Mouse (Mus musculus) stomach, embryonic 15.5 days (tissue): ENCODE results near the gene Slc22a4. TPM values are rescaled to one million over a fixed set of nuclear protein-coding genes. Genes with fewer than 3 reads are reported as not detected.

Experiments used
- ATAC-seq: fragments of 200-750 bp; cut with Nextera tagmentation; 2 replicates; pipeline ENCODE4 v1.8.0; 2017; ENCODE audit warnings: low read depth, moderate number of reproducible peaks, moderate TSS enrichment; ENCODE audit not compliant: insufficient read depth, low FRiP score
- H3K27ac ChIP-seq: fragments of 300-500 bp; sonication (generic); 2 replicates; pipeline ENCODE4 v1.5.1; 2015; ENCODE audit warnings: mild to moderate bottlenecking, inconsistent platforms
- H3K27me3 ChIP-seq: fragments of 300-500 bp; sonication (generic); replicated peaks from 2 replicates; pipeline ENCODE4 v1.6.1; 2015; ENCODE audit warnings: inconsistent platforms
- H3K36me3 ChIP-seq: fragments of 300-500 bp; sonication (generic); 2 replicates; pipeline ENCODE4 v1.6.1; 2015; ENCODE audit warnings: inconsistent platforms
- H3K4me1 ChIP-seq: fragments of 300-500 bp; sonication (generic); 2 replicates; pipeline ENCODE4 v1.6.1; 2015; ENCODE audit warnings: inconsistent platforms
- H3K4me2 ChIP-seq: fragments of 300-500 bp; sonication (generic); 2 replicates; pipeline ENCODE4 v1.6.1; 2015; ENCODE audit warnings: mild to moderate bottlenecking, inconsistent platforms
- H3K4me3 ChIP-seq: fragments of 300-500 bp; sonication (generic); replicated peaks from 2 replicates; pipeline ENCODE4 v1.5.1; 2015; ENCODE audit warnings: inconsistent platforms
- H3K9ac ChIP-seq: fragments of 300-500 bp; sonication (generic); 2 replicates; pipeline ENCODE4 v1.6.1; 2015; ENCODE audit warnings: inconsistent platforms
- H3K9me3 ChIP-seq: fragments of 300-500 bp; sonication (generic); 2 replicates; pipeline ENCODE4 v1.6.1; 2016; ENCODE audit warnings: inconsistent platforms
- WGBS: fragments of 180-500 bp; shearing (Covaris S2); methylation state at CpG from one replicate; pipeline ENCODE4 v1.1.7; 2015; 5-methylcytosine and 5-hydroxymethylcytosine counted together
- polyA plus RNA-seq: library from polyadenylated mRNA; unstranded; fragments of >200 nt; fragmentation: Nextera tagmentation; extraction: Ambion mirVana; gene quantifications from 2 replicates; pipeline ENCODE4 v1.2.1, GENCODE M21; 2015

The Slc22a4 gene
- 2.0 and 3.0 TPM in 2 replicates for polyA plus RNA-seq

DNA sequence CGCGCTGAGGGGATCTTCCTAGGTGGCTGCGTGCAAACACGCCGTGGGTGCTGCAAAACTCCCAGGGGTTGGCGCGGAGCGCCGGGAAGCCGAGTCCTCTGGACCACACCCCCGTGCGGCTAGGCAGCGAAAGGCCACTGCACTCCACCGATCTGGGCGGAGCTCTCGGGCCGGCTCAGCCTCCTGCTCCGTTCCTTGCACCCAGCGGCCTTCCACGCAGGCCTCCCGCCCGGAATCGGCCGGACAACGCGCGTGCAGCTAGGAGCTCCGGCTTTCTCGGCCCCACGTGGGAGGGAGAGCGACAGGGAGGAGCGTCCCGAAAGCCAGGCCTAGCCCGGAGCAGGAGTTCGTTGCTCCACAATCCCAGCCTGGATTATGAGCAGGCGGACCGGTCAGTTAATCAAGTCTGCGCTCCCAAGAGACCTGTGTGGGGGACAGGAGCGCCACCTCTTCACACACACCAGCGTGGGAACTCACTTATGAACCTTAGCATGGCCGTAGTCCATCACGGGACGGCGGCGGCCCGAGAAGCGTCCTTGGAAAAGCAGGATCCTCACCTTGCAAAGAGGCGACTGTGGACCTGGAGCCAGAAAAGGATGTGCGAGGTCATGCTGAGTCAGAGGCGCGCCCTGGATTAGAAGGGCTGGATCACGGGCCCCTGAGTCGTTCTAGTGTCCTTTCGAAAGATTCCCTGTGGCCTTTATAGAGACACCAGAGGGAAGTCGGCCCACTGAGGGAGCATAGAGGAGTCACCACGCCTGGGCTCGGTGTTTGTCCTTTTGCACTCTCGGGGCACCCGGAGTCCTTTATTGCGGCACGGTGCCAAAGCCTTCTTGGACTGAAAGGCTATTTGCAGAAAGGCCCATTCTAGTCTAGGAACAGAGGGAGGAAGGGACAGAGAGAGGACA, at the start of gene Slc22a4:
Gene Slc22a4, minus strand, starts transcription at position 47 of the 908 bp plus-strand sequence.
- Histone ChIP-seq H3K27ac (no peak within 1 kb of the TSS), H3K27me3 (peaks cover 12% of the 10 kb centered on the region; the same call in 1 of the 2 replicates), H3K36me3 (no peaks in the 10 kb centered on the region), H3K4me3 (peak within 1 kb of the TSS; percentile 48), H3K4me2 (peak within 1 kb of the TSS; percentile 78), H3K9ac (peak within 1 kb of the TSS; percentile 4; the same call in 1 of the 2 replicates), H3K4me1 (peaks cover 7% of the 10 kb centered on the region), H3K9me3 (no peaks in the 10 kb centered on the region)
- peak; percentile 89 for ATAC-seq
- 4% methylated on average over 61 of the region's 61 CpGs for WGBS

DNA sequence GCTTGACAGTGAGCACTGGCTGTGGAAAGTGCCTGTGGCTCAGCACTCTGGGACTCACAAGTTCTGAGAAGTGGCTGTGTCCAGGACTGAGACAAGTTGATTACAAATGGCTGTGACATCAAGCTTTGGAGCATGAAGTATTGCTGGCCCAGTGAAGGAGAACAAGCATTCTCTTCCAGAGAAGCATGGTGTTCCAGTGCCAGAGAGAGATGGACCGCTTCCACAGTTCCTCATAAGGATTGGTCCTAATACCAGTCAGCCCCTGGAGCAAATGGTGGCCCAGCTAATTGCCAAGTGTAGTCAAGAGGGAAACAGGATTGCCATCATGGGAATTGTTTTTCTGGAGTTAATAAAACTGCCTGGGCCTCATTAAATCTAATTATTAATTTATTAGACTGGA, 48.2 kb upstream of the Slc22a4 start:
- no peaks in the 10 kb centered on the region for H3K9me3 ChIP-seq
- H3K27ac ChIP-seq = no peak overlapping the region
- WGBS = 94% methylated on average over 1 of the region's 1 CpGs
- no peaks in the 10 kb centered on the region for H3K36me3 ChIP-seq
- H3K27me3 ChIP-seq = no peaks in the 10 kb centered on the region; the same call in 1 of the 2 replicates
- no peak overlapping the region for H3K4me2 ChIP-seq
- no peak for ATAC-seq
- H3K4me1 ChIP-seq = peaks cover 13% of the 10 kb centered on the region; the same call in 1 of the 2 replicates
- no peak overlapping the region for H3K9ac ChIP-seq
- no peak overlapping the region for H3K4me3 ChIP-seq

DNA sequence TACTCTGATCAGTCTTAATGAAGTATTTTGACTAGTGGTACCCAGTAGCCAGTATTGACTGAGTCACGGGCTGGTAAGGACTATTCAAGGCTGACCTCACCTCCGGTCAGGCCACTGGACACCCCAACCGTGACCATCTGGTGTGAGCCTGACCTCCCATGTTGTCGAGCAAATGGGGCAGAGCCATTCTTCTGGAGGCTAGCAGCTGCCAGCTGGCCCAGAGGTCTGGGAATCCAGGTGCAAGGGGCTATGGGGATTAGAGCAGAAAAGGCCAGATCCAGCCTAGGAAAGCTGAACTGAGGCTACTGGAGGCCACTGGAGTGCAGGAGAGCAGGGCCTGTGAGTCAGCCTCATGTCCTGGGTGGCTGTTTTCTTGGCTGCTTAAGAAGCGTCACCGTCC, 47.5 kb upstream of the Slc22a4 start:
- WGBS = 78% methylated on average over 6 of the region's 6 CpGs
- no peaks in the 10 kb centered on the region for H3K9me3 ChIP-seq
- H3K9ac ChIP-seq = no peak overlapping the region
- H3K4me3 ChIP-seq = no peak overlapping the region
- no peak overlapping the region for H3K4me2 ChIP-seq
- H3K27ac ChIP-seq = no peak overlapping the region
- no peak for ATAC-seq
- no peaks in the 10 kb centered on the region; the same call in 1 of the 2 replicates for H3K27me3 ChIP-seq
- no peaks in the 10 kb centered on the region for H3K36me3 ChIP-seq
- peaks cover 13% of the 10 kb centered on the region; the same call in 1 of the 2 replicates for H3K4me1 ChIP-seq

DNA sequence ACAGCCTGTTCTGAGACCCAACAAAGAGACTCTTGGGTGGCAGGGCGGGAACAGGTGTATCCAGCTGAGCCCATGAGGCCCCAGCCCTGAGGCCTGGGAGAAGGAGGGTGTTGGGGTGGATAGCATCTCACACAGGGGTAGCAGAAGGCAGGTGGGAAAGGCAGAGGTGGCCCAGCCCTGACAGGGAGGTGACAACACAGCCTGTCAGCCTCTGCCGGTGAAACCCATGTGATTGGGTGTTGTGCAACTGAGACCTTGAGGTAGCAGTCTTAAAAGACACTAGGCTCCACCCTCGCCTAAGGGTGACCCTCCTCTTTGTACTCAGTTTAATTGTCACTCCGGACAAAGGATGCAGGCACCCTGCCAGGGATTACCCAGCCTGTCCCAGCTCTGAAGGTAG, 45.4 kb upstream of the Slc22a4 start:
- Histone ChIP-seq H3K27me3 (no peaks in the 10 kb centered on the region; the same call in 1 of the 2 replicates), H3K36me3 (no peaks in the 10 kb centered on the region), H3K4me3 (no peak overlapping the region), H3K4me2 (no peak overlapping the region; the same call in 1 of the 2 replicates), H3K4me1 (peaks cover 20% of the 10 kb centered on the region; the same call in 1 of the 2 replicates), H3K9me3 (no peaks in the 10 kb centered on the region), H3K9ac (no peak overlapping the region), H3K27ac (no peak overlapping the region)
- WGBS = 43% methylated on average over 4 of the region's 4 CpGs
- peak; percentile 19; the same call in 1 of the 2 replicates for ATAC-seq

DNA sequence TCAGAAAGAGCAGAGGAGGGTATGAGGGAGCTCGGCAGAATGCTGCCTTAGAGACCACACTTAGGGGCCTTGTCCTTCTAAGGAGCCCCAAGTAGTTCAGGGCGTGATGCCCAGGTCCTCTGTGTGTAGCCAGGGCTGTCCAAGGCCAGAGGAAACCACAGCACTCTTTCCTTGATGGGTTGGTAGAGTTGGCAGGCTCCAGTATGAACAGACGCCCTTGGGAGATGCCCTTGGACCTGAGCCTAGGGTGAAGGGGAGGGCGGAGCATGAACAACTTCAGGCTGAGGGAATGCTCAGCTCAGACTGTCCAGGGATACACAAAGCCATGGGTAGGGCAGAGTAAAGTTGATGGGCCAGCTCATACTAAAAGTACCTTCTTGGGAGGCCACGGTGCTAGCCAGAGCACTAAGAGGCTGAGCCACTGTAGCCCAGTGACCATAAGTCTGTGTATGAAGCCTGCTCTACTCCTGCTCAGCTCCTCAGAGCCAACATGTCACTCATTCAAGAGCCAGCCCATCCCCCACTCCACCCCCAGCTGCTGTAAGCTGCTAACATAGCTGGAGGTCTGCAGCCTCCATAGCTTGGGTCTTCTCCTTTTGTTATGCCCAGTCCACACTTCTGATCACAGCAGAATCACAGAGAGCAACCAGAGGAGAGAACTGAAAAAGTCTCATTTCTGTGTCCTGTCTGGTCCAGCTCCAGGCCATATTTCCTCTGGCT, 44.0 kb upstream of the Slc22a4 start:
- Histone ChIP-seq H3K27ac (no peak overlapping the region), H3K4me3 (no peak overlapping the region), H3K36me3 (no peaks in the 10 kb centered on the region), H3K27me3 (no peaks in the 10 kb centered on the region; the same call in 1 of the 2 replicates), H3K9ac (no peak overlapping the region), H3K4me1 (peaks cover 34% of the 10 kb centered on the region), H3K9me3 (no peaks in the 10 kb centered on the region), H3K4me2 (no peak overlapping the region)
- 81% methylated on average over 5 of the region's 5 CpGs for WGBS
- ATAC-seq = no peak

DNA sequence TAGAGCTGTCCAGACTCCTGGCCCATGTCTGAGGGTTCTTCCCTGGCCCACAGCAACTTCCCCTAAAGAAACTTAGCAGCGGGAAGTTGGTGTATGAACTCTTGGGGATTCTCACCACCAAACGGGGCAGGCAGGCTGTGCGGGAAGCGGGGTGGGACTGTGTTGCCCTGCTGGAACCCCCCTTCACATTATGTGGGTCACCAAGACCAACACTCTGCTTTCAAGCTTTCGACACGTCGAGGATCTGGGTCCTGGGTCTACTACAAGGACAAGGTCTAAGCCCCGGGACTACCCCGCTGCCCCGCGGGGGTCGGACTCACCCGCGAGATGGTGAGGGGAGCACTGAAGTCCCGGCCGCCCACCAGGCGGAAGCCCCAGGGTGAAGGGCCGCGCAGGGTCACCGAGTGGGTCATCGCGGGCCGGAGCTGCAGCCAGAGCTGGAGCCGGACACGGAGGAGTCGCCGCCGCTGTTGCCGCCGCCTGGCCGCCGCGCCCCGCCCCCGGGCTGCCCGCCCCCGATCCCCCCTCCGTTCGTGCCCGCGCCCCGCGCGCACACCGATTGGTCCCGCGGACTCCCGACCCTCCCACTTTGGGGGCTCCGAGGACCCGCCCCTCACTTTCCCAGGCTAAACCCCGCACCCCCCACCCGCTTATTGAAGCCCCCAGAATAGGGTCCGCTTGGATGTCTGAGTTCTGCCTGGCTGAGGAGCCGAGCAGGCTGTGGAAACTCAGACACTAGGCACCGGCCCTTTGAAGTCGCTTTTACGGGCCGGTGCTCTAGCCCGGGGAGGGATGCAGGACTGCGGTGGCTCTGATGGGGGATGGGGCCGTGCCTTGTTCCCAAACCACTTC, 40.9 kb upstream of the Slc22a4 start, which contains the start of gene Pdlim4:
Gene Pdlim4, minus strand, starts transcription at position 495 of the 852 bp plus-strand sequence.
- peak; percentile 36; the same call in 1 of the 2 replicates for ATAC-seq
- H3K4me2 ChIP-seq = peak within 1 kb of the TSS; percentile 86
- H3K27ac ChIP-seq = peak within 1 kb of the TSS; percentile 75
- H3K4me3 ChIP-seq = peak within 1 kb of the TSS; percentile 62
- H3K36me3 ChIP-seq = no peaks in the 10 kb centered on the region
- peaks cover 48% of the 10 kb centered on the region for H3K4me1 ChIP-seq
- no peaks in the 10 kb centered on the region for H3K9me3 ChIP-seq
- H3K27me3 ChIP-seq = no peaks in the 10 kb centered on the region; the same call in 1 of the 2 replicates
- H3K9ac ChIP-seq = peak within 1 kb of the TSS; percentile 60
- 2% methylated on average over 46 of the region's 61 CpGs for WGBS

DNA sequence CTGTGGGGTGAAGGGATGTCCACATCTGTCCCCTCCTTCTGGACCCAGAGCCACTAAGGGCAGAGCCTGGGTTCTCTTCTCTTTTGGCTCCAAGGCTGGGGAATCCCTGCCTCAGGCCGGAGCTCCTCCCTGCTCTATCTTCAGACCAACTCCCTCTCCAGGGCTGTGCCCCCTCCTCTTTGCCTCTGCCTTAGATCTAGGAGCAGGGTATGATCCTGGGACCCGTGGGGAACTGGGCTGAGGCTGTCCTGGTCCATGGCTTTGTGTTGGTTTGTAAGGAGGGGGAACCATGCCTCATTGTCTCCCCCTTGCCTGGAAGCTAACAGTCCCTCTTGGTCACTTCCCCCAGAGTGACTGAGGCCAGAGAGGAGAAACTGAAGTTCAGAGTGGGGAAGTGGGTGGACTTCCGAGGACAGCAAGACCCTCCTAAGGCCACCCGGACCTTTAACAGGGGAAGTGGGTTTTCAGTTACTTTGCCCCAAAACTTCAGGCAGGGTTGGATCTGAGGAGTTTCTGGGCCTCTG, 40.2 kb upstream of the Slc22a4 start:
- no peaks in the 10 kb centered on the region for H3K9me3 ChIP-seq
- H3K4me3 ChIP-seq = peak overlapping the region; percentile 62
- H3K4me1 ChIP-seq = peaks cover 49% of the 10 kb centered on the region
- ATAC-seq = no peak
- no peaks in the 10 kb centered on the region; the same call in 1 of the 2 replicates for H3K27me3 ChIP-seq
- H3K36me3 ChIP-seq = no peaks in the 10 kb centered on the region
- H3K27ac ChIP-seq = peak overlapping the region; percentile 75
- peak overlapping the region; percentile 86 for H3K4me2 ChIP-seq
- WGBS = 14% methylated on average over 4 of the region's 4 CpGs
- H3K9ac ChIP-seq = peak overlapping the region; percentile 60

DNA sequence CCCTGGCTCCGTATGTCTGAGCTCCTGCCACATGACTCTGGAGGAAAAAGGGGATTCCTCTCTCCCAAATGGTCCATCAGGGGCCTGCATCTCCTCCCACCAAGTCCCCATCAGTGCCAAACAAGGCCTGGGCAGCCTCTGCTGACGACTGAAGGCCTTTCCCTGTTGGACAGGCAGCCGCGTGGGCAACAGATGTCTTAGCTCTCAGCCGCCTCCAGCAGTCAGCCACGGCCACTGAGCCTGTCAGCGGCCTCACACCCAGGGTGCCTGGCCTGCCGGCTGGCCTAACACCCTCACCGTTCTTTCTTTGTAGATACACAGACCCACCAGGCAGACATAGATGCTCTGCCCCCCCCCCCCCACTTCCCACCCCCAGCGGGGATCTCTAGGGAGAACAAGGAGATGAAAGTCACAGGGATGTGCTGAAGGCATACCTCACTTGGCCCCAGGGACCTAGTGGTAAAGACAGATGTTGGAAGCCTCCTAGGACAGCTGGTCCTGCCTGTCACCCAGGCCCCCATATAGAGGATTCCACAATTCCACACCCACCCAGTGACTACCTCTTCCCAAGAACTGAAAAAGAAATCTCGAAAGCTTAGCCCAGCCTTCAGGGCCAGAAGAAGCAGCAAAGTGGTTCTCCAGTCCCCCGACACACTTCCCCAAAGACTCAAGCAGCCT, 39.6 kb upstream of the Slc22a4 start:
- peak overlapping the region; percentile 60; the same call in 1 of the 2 replicates for H3K9ac ChIP-seq
- H3K4me2 ChIP-seq = peak overlapping the region; percentile 86
- no peak; the same call in 1 of the 2 replicates for ATAC-seq
- H3K4me3 ChIP-seq = peak overlapping the region; percentile 62
- no peaks in the 10 kb centered on the region for H3K27me3 ChIP-seq
- no peaks in the 10 kb centered on the region for H3K9me3 ChIP-seq
- H3K27ac ChIP-seq = peak overlapping the region; percentile 75
- H3K4me1 ChIP-seq = peaks cover 49% of the 10 kb centered on the region
- H3K36me3 ChIP-seq = no peaks in the 10 kb centered on the region
- 28% methylated on average over 12 of the region's 12 CpGs for WGBS

DNA sequence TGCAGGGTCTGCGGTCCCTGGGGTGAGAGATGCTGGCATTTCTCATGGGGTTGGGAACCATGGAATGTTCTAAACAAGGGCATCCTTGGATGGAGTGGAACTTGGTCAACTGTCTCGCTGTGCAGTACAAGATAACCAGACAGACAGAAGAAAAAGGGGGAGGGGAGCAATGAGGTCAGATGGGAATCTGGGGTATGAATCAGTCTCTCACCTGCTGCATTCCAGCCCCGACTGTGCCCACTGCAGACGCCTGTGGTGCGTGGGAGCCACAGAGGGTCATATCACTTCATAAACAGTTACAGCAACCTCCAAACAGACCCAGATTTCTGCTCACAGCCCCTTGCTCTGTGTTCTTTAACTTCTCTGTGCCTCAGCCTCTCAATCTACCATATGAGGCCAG, 38.5 kb upstream of the Slc22a4 start:
- 63% methylated on average over 5 of the region's 5 CpGs for WGBS
- H3K9me3 ChIP-seq = no peaks in the 10 kb centered on the region
- no peaks in the 10 kb centered on the region for H3K27me3 ChIP-seq
- no peaks in the 10 kb centered on the region for H3K36me3 ChIP-seq
- H3K9ac ChIP-seq = no peak overlapping the region
- H3K4me3 ChIP-seq = no peak overlapping the region
- ATAC-seq = no peak
- H3K27ac ChIP-seq = no peak overlapping the region
- peaks cover 53% of the 10 kb centered on the region for H3K4me1 ChIP-seq
- peak overlapping the region; percentile 86 for H3K4me2 ChIP-seq

DNA sequence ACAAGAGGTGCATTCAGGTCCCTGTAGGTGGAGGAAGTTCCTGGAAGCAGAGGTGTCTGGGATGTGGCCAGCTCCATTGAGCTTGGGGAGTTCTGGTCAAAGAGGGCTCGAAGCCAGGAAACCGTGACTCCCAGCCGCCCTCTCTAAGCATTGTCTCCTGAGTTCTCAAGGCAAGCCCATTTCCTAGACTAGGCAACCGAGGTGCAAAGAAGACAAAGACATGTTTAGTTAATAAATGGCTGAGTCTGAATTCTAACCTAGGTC, 38.0 kb upstream of the Slc22a4 start:
- H3K36me3 ChIP-seq = no peaks in the 10 kb centered on the region
- no peak overlapping the region for H3K9ac ChIP-seq
- H3K27me3 ChIP-seq = no peaks in the 10 kb centered on the region
- no peak for ATAC-seq
- no peak overlapping the region for H3K4me2 ChIP-seq
- H3K4me1 ChIP-seq = peaks cover 53% of the 10 kb centered on the region
- no peaks in the 10 kb centered on the region for H3K9me3 ChIP-seq
- 72% methylated on average over 4 of the region's 4 CpGs for WGBS
- no peak overlapping the region for H3K27ac ChIP-seq
- no peak overlapping the region for H3K4me3 ChIP-seq
